Mouse (Mus musculus): ENCODE measurements around the gene Folr1. TPM values are rescaled to one million over a fixed set of nuclear protein-coding genes. Genes with fewer than 3 reads are reported as not detected.

Gene Folr1
- polyA plus RNA-seq, 1 experiment from 2014 or later = 51.4 TPM

DNA sequence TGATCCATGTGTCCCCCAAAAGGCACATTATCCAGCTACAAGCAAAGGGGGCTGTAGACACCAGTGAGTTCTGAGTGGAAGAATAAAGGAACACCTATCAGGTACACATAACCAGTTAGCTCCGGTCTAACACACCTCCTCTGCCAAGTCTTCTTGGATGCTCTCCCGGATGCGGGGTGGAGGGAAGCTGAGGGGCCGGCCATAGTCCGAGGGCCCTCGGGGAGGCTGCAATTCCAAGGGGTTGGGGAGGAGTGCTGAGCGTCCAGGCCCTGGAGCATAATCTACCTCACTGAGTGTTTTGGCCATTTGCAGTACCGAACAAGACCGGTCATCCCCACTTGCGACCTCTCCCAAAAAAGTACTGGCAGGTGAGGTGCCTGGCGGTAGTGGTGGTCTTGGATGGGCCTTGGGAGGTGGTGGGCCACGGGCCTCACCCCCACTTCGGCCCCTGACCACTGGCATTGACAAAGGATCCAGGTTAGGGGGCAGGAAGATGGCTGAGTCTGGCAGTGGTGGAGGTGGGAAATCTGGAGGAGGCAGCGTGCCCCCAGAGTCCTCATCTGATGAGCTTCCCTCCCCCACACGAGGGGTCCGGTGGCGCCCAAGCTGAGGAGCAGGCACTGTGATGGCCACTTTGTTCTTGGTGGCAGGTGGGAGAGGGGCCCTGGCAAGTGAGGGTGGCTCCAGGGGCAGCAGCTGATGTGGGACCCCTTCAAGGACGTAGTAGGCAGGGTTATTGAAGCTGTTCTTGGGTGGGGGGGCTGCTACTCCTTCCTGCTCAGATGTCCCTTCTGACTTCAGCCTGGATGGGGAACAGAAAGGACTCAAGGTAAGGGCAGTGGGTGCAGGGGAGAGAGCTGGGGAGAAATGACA lies 46.6 kb downstream of the Folr1 start:
- Histone ChIP-seq H3K27ac (replicated peaks) (no peak overlapping the region), H3K9me3 (no peaks in the 10 kb centered on the region), H3K4me1 (replicated peaks) (peaks cover 20% of the 10 kb centered on the region), H3K4me2 (no peak overlapping the region), H3K27me3 (peaks cover 50% of the 10 kb centered on the region), H3K4me3 (no peak overlapping the region), H3K36me3 (no peaks in the 10 kb centered on the region), H3K9ac (no peak overlapping the region)
- WGBS = 82% methylated on average over 18 of the region's 18 CpGs
- ATAC-seq (ENCODE audit: low FRiP score, low read depth) = no peak; the same call in 1 of the 2 replicates

DNA sequence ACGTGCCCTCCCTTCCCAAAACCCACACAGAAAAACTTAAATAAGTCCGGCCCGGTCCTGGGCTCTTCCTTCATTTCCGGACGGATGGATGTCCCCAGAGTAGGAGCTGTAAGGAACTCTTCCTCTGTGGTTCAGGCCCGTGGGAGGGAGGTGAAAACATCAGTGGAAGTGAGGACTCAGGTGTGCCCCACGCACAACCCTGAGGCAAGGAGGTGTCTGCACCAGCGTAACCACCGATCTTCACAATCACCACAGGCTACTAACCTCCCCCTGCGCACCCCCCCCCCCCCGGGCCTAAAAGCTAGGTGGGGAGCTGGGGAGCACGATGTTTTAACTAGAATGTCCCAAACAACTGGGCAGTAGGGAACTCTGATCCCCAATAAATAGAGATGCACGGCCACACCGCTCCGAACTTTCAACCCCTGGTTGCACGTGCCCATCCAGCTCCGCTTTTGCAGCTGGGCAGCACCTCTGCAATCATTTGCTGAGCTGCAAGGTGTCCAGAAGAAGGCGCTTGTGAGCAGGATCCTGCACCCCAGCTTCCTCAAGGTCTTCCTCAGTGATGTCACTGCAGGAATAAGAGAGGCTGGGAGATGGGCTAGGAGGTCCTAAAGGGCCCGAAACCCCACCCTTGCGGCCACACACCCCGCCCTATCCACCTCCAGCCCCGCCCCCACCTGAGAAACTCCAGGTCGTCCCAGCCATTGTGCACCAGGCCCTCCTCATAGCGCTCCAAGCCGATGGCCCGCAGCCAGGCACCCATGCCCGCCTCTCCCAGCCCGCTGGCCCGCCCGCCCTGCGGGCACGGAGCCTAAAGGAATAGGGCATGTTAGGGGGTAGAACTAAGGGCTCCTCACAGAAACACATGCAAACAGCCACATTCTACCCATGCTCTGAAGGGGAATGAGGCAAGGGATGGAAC lies 47.5 kb downstream of the Folr1 start:
- H3K36me3 ChIP-seq = no peaks in the 10 kb centered on the region
- no peaks in the 10 kb centered on the region for H3K9me3 ChIP-seq
- H3K4me3 ChIP-seq = no peak overlapping the region
- H3K9ac ChIP-seq = no peak overlapping the region
- H3K4me2 ChIP-seq = peak overlapping the region; percentile 17; the same call in 1 of the 2 replicates
- whole genome bisulfite sequencing = 31% methylated on average over 32 of the region's 32 CpGs
- peaks cover 59% of the 10 kb centered on the region for H3K27me3 ChIP-seq
- H3K27ac ChIP-seq (replicated peaks) = no peak overlapping the region
- no peak for ATAC-seq (ENCODE audit: low FRiP score, low read depth)
- peaks cover 25% of the 10 kb centered on the region for H3K4me1 ChIP-seq (replicated peaks)

DNA sequence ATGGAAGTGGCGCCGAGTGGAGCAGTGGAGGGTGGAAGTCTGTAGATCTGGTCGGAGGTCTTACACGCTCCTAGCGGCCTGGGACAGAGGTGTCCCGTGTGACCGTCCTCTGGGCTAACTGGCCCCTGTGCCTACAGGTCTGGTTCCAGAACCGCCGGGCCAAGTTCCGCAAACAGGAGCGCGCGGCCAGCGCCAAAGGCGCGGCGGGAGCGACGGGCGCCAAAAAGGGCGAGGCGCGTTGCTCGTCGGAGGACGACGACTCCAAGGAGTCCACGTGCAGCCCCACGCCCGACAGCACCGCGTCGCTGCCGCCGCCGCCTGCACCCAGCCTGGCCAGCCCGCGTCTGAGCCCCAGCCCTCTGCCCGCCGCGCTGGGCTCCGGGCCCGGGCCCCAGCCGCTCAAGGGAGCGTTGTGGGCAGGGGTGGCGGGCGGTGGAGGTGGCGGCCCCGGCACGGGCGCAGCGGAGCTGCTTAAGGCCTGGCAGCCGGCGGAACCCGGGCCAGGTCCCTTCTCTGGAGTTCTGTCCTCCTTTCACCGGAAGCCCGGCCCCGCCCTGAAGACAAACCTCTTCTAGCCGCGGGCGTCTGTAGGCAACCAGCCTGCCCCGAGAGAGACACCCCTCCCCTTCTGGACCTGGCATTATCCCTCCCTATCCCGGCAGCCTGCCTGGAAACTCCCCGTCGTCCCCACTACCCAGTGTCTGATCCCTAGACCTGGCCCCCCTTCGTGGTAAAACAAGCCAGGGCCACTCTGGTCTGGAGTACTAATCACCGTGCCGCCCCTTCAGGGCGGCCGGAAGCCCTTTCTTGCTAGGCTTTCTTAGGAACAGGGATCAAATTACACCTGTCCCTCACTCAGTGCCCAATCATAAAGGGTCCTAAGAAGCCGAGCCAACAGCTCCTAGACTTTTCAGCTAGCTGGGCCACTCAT lies 48.8 kb downstream of the Folr1 start:
- H3K4me1 ChIP-seq (replicated peaks) = peaks cover 30% of the 10 kb centered on the region
- peak; percentile 63 for ATAC-seq (ENCODE audit: low FRiP score, low read depth)
- peak overlapping the region; percentile 67 for H3K4me2 ChIP-seq
- H3K9ac ChIP-seq = peak overlapping the region; percentile 30
- H3K4me3 ChIP-seq = peak overlapping the region; percentile 38
- no peaks in the 10 kb centered on the region for H3K36me3 ChIP-seq
- no peak overlapping the region for H3K27ac ChIP-seq (replicated peaks)
- under 1% methylated on average over 58 of the region's 71 CpGs for WGBS
- no peaks in the 10 kb centered on the region for H3K9me3 ChIP-seq
- H3K27me3 ChIP-seq = peaks cover 71% of the 10 kb centered on the region

DNA sequence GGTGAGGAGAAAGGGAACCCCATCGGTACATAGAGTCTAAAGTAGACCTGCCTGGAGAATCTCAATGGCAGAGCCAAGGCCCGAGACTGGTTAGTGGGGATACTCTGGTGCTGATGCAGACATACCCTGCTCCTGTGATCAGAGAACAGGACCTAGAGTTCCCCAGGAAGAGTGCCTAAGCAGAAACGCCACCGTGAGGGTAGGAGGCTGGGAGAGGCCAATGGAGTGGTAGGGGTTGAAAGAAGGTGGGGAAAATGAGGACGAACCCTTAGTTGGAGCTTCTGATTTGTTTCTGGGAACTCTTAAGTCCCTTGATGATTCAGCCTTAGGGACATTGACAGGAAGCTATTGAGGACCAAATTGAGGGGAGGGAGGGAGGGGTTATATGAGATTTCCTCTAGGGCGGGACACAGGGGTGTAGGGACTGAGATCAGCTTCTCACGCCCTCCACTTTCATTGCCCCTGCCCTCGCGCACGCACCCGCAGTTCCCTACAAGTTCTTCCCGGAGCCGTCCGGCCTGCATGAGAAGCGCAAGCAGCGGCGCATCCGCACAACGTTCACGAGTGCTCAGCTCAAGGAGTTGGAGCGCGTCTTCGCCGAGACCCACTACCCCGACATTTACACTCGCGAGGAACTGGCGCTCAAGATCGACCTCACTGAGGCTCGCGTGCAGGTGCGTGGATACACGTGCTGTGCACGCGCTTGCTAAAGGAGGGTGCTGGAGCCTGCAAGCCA lies 50.1 kb downstream of the Folr1 start:
- Histone ChIP-seq H3K27ac (replicated peaks) (no peak overlapping the region), H3K9ac (no peak overlapping the region), H3K9me3 (no peaks in the 10 kb centered on the region), H3K4me2 (peak overlapping the region; percentile 67), H3K36me3 (no peaks in the 10 kb centered on the region), H3K27me3 (peaks cover 76% of the 10 kb centered on the region), H3K4me1 (replicated peaks) (peaks cover 30% of the 10 kb centered on the region), H3K4me3 (peak overlapping the region; percentile 38)
- WGBS = 4% methylated on average over 35 of the region's 35 CpGs
- no peak for ATAC-seq (ENCODE audit: low FRiP score, low read depth)

DNA sequence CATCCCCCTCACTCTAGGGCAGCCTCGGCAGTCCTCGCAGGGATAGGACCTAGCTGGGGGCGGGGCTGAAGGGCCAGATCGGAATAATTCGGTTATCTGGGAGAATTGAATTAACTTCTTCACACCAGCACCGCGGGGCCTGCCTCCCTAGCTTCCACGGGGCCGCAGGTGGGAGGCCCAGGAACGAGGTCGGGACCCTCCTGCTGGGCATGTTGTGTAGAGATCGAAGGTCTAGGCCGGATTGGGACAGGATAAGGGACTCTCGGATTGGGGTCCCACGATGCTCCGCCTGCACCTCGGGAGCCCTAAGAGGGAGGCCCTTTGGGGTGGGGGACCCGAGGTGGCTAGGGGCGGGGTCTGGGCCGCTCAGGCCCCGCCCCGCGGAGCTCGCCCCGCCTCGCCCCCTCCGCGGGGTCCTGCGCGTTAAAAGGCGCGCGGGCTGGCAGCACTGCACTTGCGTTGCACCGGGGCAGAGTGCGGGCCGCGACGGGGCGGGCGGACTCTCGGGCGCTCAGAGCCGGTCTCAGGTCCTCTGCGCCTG lies 52.7 kb downstream of the Folr1 start, which contains the start of gene Phox2a:
Phox2a (plus strand) TSS at position 453 of the 541 bp plus-strand sequence.
- no peak within 1 kb of the TSS for H3K9ac ChIP-seq
- H3K4me2 ChIP-seq = peak within 1 kb of the TSS; percentile 51
- H3K4me1 ChIP-seq (replicated peaks) = peaks cover 30% of the 10 kb centered on the region
- no peaks in the 10 kb centered on the region for H3K36me3 ChIP-seq
- peak within 1 kb of the TSS; percentile 30 for H3K4me3 ChIP-seq
- no peak within 1 kb of the TSS for H3K27ac ChIP-seq (replicated peaks)
- peak; percentile 31 for ATAC-seq (ENCODE audit: low FRiP score, low read depth)
- no peaks in the 10 kb centered on the region for H3K9me3 ChIP-seq
- WGBS = under 1% methylated on average over 35 of the region's 45 CpGs
- H3K27me3 ChIP-seq = peaks cover 66% of the 10 kb centered on the region

Small RNAs within 50 kb of the gene (microRNA-seq; reads per million reads assigned to microRNA genes)
- gene Gm22655 = not detected

Other genes starting within 250 kb of the Folr1 start
- gene Clpb, start 207.2 kb downstream of the Folr1 start, polyA plus RNA-seq (2015; fragmentation: Nextera tagmentation; extraction: Ambion mirVana) = 37.5 and 43.5 TPM in 2 replicates
- gene Phox2a, start 52.5 kb downstream of the Folr1 start, polyA plus RNA-seq (2015; fragmentation: Nextera tagmentation; extraction: Ambion mirVana) = 1.5 and 2.3 TPM in 2 replicates
- gene Inppl1, start 32.6 kb downstream of the Folr1 start, polyA plus RNA-seq (2015; fragmentation: Nextera tagmentation; extraction: Ambion mirVana) = 17.2 and 18.2 TPM in 2 replicates
- gene Folr2, start 13.6 kb downstream of the Folr1 start, polyA plus RNA-seq (2015; fragmentation: Nextera tagmentation; extraction: Ambion mirVana) = 2.4 and 2.9 TPM in 2 replicates
- gene Anapc15, start 7.1 kb downstream of the Folr1 start, polyA plus RNA-seq (2015; fragmentation: Nextera tagmentation; extraction: Ambion mirVana) = 72.9 and 77.5 TPM in 2 replicates
- 155 and 165 TPM in 2 replicates for gene Lamtor1, start 35.1 kb upstream of the Folr1 start, polyA plus RNA-seq (2015; fragmentation: Nextera tagmentation; extraction: Ambion mirVana)
- 0.45 and 0.49 TPM in 2 replicates for gene Tomt, start 35.6 kb upstream of the Folr1 start, polyA plus RNA-seq (2015; fragmentation: Nextera tagmentation; extraction: Ambion mirVana)
- gene Lrrc51, start 63.1 kb upstream of the Folr1 start, polyA plus RNA-seq (2015; fragmentation: Nextera tagmentation; extraction: Ambion mirVana) = 12.5 and 15.2 TPM in 2 replicates
- gene Numa1, start 63.3 kb upstream of the Folr1 start, polyA plus RNA-seq (2015; fragmentation: Nextera tagmentation; extraction: Ambion mirVana) = 43.3 and 46.5 TPM in 2 replicates
- 4.7 and 5.4 TPM in 2 replicates for gene Il18bp, start 147.9 kb upstream of the Folr1 start, polyA plus RNA-seq (2015; fragmentation: Nextera tagmentation; extraction: Ambion mirVana)
- gene Rnf121, start 194.7 kb upstream of the Folr1 start, polyA plus RNA-seq (2015; fragmentation: Nextera tagmentation; extraction: Ambion mirVana) = 34.5 and 35.5 TPM in 2 replicates
- gene Xndc1, start 194.7 kb upstream of the Folr1 start, polyA plus RNA-seq (2015; fragmentation: Nextera tagmentation; extraction: Ambion mirVana) = 26.7 and 28.1 TPM in 2 replicates
- gene Xntrpc, start 194.9 kb upstream of the Folr1 start, polyA plus RNA-seq (2015; fragmentation: Nextera tagmentation; extraction: Ambion mirVana) = 0.51 and 0.99 TPM in 2 replicates
- gene Trpc2, start 212.3 kb upstream of the Folr1 start, polyA plus RNA-seq (2015; fragmentation: Nextera tagmentation; extraction: Ambion mirVana) = 0.81 TPM in 1 of 2 replicates, not detected in the other
- 0.41 and 0.44 TPM in 2 replicates for gene Art1, start 231.0 kb upstream of the Folr1 start, polyA plus RNA-seq (2015; fragmentation: Nextera tagmentation; extraction: Ambion mirVana)
- 0.17 and 0.28 TPM in 2 replicates for gene Art5, start 238.7 kb upstream of the Folr1 start, polyA plus RNA-seq (2015; fragmentation: Nextera tagmentation; extraction: Ambion mirVana)
- not detected in 2 replicates for gene Chrna10, start 246.0 kb upstream of the Folr1 start, polyA plus RNA-seq (2015; fragmentation: Nextera tagmentation; extraction: Ambion mirVana)